Mouse (Mus musculus): ENCODE data around the gene 5730480H06Rik. TPM values are rescaled to one million over a fixed set of nuclear protein-coding genes. Genes with fewer than 3 reads are reported as not detected.
A peak's percentile ranks its signal among the peaks of the same experiment; 100 is the strongest.

Gene 5730480H06Rik
- polyA plus RNA-seq, 1 experiment from 2014 or later, result 16.1 TPM

DNA sequence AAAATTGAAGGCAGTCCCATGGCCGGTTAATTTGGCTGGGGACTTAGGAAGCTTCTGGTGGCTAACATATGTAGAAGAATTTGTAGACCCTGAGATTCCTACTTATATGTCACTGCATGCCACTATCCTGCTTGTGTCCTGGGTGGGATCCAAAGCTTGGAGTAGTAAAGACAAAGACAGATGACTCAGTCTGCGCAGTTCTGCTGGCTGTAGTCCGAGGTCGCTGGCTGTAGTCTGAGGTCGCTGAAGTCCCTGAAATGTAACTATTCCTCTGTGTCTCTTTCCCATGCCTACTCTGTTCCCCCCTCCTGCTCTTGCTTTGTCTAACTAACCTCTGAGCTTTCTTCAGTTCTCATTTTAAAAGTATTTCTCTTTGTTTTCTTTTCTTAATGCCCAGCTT, 82.6 kb downstream of the 5730480H06Rik start:
- Histone ChIP-seq H3K27ac (ENCODE audit: low read length) (no peak overlapping the region), H3K4me2 (ENCODE audit: low read length) (no peak overlapping the region), H3K27me3 (ENCODE audit: control insufficient read depth, insufficient read depth, low read depth, low read length) (no peaks in the 10 kb centered on the region), H3K4me3 (ENCODE audit: low read depth, low read length) (no peak overlapping the region), H3K9ac (ENCODE audit: low read depth, low read length) (no peak overlapping the region), H3K4me1 (ENCODE audit: control insufficient read depth, insufficient read depth, low read length) (no peaks in the 10 kb centered on the region), H3K9me3 (replicated peaks; ENCODE audit: control insufficient read depth, low read length, poor library complexity, severe bottlenecking) (no peaks in the 10 kb centered on the region), H3K36me3 (ENCODE audit: control insufficient read depth, insufficient read depth, low read length) (no peaks in the 10 kb centered on the region)
- 67% methylated on average over 5 of the region's 5 CpGs for WGBS
- no peak for ATAC-seq

- H3K4me2 ChIP-seq (ENCODE audit: low read length), result no peak overlapping the region
- H3K36me3 ChIP-seq (ENCODE audit: control insufficient read depth, insufficient read depth, low read length), result no peaks in the 10 kb centered on the region
- no peaks in the 10 kb centered on the region for H3K9me3 ChIP-seq (replicated peaks; ENCODE audit: control insufficient read depth, low read length, poor library complexity, severe bottlenecking)
- 87% methylated on average over 4 of the region's 4 CpGs for WGBS
- H3K27ac ChIP-seq (ENCODE audit: low read length), result no peak overlapping the region
- no peaks in the 10 kb centered on the region for H3K4me1 ChIP-seq (ENCODE audit: control insufficient read depth, insufficient read depth, low read length)
- H3K27me3 ChIP-seq (ENCODE audit: control insufficient read depth, insufficient read depth, low read depth, low read length), result no peaks in the 10 kb centered on the region
- no peak overlapping the region for H3K9ac ChIP-seq (ENCODE audit: low read depth, low read length)
- ATAC-seq, result no peak
- H3K4me3 ChIP-seq (ENCODE audit: low read depth, low read length), result no peak overlapping the region
Observed at GRCm38 (mm10) chr5:48411462-48411861, 83.7 kb downstream of the 5730480H06Rik start.

DNA sequence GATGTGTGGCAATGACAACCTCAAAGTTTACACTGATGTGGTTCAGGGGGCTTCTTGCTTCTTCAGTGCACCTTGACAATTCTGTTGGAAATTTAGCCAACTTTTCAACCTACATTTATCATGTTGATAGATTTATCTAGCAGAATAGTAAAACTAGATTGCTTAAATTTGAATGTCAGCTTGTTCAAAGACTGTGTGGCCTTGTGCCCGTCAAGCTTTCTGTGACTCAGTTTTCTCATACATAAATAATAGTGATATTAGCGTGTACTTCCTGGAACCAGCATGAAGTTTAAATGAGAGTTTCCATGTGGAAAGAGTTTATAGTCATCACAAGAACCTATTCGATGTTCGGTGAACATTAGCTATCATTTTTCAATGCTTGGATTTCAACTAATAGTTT, 84.5 kb downstream of the 5730480H06Rik start:
- Histone ChIP-seq H3K36me3 (ENCODE audit: control insufficient read depth, insufficient read depth, low read length) (no peaks in the 10 kb centered on the region), H3K27me3 (ENCODE audit: control insufficient read depth, insufficient read depth, low read depth, low read length) (no peaks in the 10 kb centered on the region), H3K4me3 (ENCODE audit: low read depth, low read length) (no peak overlapping the region), H3K27ac (ENCODE audit: low read length) (no peak overlapping the region), H3K4me2 (ENCODE audit: low read length) (no peak overlapping the region), H3K9ac (ENCODE audit: low read depth, low read length) (no peak overlapping the region), H3K4me1 (ENCODE audit: control insufficient read depth, insufficient read depth, low read length) (no peaks in the 10 kb centered on the region), H3K9me3 (replicated peaks; ENCODE audit: control insufficient read depth, low read length, poor library complexity, severe bottlenecking) (no peaks in the 10 kb centered on the region)
- no peak for ATAC-seq
- 96% methylated on average over 4 of the region's 4 CpGs for WGBS

GRCm38 (mm10) chr5:48419741-48420140, 92.0 kb downstream of the 5730480H06Rik start:
- Histone ChIP-seq H3K9ac (ENCODE audit: low read depth, low read length) (no peak overlapping the region), H3K9me3 (replicated peaks; ENCODE audit: control insufficient read depth, low read length, poor library complexity, severe bottlenecking) (no peaks in the 10 kb centered on the region), H3K4me2 (ENCODE audit: low read length) (no peak overlapping the region), H3K4me3 (ENCODE audit: low read depth, low read length) (no peak overlapping the region), H3K4me1 (ENCODE audit: control insufficient read depth, insufficient read depth, low read length) (no peaks in the 10 kb centered on the region), H3K27ac (ENCODE audit: low read length) (no peak overlapping the region), H3K36me3 (ENCODE audit: control insufficient read depth, insufficient read depth, low read length) (no peaks in the 10 kb centered on the region), H3K27me3 (ENCODE audit: control insufficient read depth, insufficient read depth, low read depth, low read length) (no peaks in the 10 kb centered on the region)
- ATAC-seq, result no peak
- 90% methylated on average over 2 of the region's 2 CpGs for WGBS

GRCm38 (mm10) chr5:48421957-48422356, 94.2 kb downstream of the 5730480H06Rik start:
- no peaks in the 10 kb centered on the region for H3K36me3 ChIP-seq (ENCODE audit: control insufficient read depth, insufficient read depth, low read length)
- H3K27me3 ChIP-seq (ENCODE audit: control insufficient read depth, insufficient read depth, low read depth, low read length), result no peaks in the 10 kb centered on the region
- no peak overlapping the region for H3K27ac ChIP-seq (ENCODE audit: low read length)
- 76% methylated on average over 1 of the region's 1 CpGs for WGBS
- no peak overlapping the region for H3K4me2 ChIP-seq (ENCODE audit: low read length)
- no peaks in the 10 kb centered on the region for H3K9me3 ChIP-seq (replicated peaks; ENCODE audit: control insufficient read depth, low read length, poor library complexity, severe bottlenecking)
- H3K4me1 ChIP-seq (ENCODE audit: control insufficient read depth, insufficient read depth, low read length), result no peaks in the 10 kb centered on the region
- ATAC-seq, result no peak
- no peak overlapping the region for H3K4me3 ChIP-seq (ENCODE audit: low read depth, low read length)
- H3K9ac ChIP-seq (ENCODE audit: low read depth, low read length), result no peak overlapping the region

- no peaks in the 10 kb centered on the region for H3K9me3 ChIP-seq (replicated peaks; ENCODE audit: control insufficient read depth, low read length, poor library complexity, severe bottlenecking)
- H3K36me3 ChIP-seq (ENCODE audit: control insufficient read depth, insufficient read depth, low read length), result no peaks in the 10 kb centered on the region
- H3K27me3 ChIP-seq (ENCODE audit: control insufficient read depth, insufficient read depth, low read depth, low read length), result no peaks in the 10 kb centered on the region
- ATAC-seq, result peak; percentile 48
- H3K4me2 ChIP-seq (ENCODE audit: low read length), result no peak overlapping the region
- H3K9ac ChIP-seq (ENCODE audit: low read depth, low read length), result no peak overlapping the region
- no peaks in the 10 kb centered on the region for H3K4me1 ChIP-seq (ENCODE audit: control insufficient read depth, insufficient read depth, low read length)
- H3K27ac ChIP-seq (ENCODE audit: low read length), result no peak overlapping the region
- no peak overlapping the region for H3K4me3 ChIP-seq (ENCODE audit: low read depth, low read length)
Observed at GRCm38 (mm10) chr5:48430459-48430858, 102.7 kb downstream of the 5730480H06Rik start.

DNA sequence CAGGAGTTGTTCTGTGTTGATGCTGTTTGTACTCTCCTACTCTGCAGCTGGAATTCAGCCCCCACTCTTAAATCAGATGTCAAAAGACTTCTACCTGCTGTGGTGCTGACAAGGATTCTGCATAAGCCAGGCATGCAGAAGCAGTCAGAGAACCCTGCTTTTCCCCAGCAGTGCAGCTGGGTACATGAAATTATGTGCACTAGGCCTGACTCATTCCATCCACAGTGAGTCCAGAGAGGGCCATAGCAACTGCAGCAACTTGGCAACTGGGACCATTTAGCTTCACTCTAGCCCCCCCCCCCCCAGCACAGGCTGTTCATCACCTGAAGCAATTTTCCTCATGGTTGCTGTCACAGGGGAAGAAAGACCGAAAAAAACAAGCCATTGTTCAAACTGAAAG, 121.1 kb downstream of the 5730480H06Rik start:
- H3K9me3 ChIP-seq (replicated peaks; ENCODE audit: control insufficient read depth, low read length, poor library complexity, severe bottlenecking), result no peaks in the 10 kb centered on the region
- no peak overlapping the region for H3K4me3 ChIP-seq (ENCODE audit: low read depth, low read length)
- 79% methylated on average over 1 of the region's 1 CpGs for WGBS
- no peaks in the 10 kb centered on the region for H3K36me3 ChIP-seq (ENCODE audit: control insufficient read depth, insufficient read depth, low read length)
- no peak for ATAC-seq
- no peaks in the 10 kb centered on the region for H3K27me3 ChIP-seq (ENCODE audit: control insufficient read depth, insufficient read depth, low read depth, low read length)
- no peak overlapping the region for H3K4me2 ChIP-seq (ENCODE audit: low read length)
- H3K27ac ChIP-seq (ENCODE audit: low read length), result no peak overlapping the region
- no peak overlapping the region for H3K9ac ChIP-seq (ENCODE audit: low read depth, low read length)
- H3K4me1 ChIP-seq (ENCODE audit: control insufficient read depth, insufficient read depth, low read length), result no peaks in the 10 kb centered on the region

- no peak overlapping the region for H3K9ac ChIP-seq (ENCODE audit: low read depth, low read length)
- no peak overlapping the region for H3K27ac ChIP-seq (ENCODE audit: low read length)
- no peaks in the 10 kb centered on the region for H3K27me3 ChIP-seq (ENCODE audit: control insufficient read depth, insufficient read depth, low read depth, low read length)
- H3K4me1 ChIP-seq (ENCODE audit: control insufficient read depth, insufficient read depth, low read length), result no peaks in the 10 kb centered on the region
- no peak for ATAC-seq
- no peak overlapping the region for H3K4me2 ChIP-seq (ENCODE audit: low read length)
- H3K4me3 ChIP-seq (ENCODE audit: low read depth, low read length), result no peak overlapping the region
- H3K9me3 ChIP-seq (replicated peaks; ENCODE audit: control insufficient read depth, low read length, poor library complexity, severe bottlenecking), result no peaks in the 10 kb centered on the region
- H3K36me3 ChIP-seq (ENCODE audit: control insufficient read depth, insufficient read depth, low read length), result no peaks in the 10 kb centered on the region
- WGBS, result 71% methylated on average over 2 of the region's 2 CpGs
Observed at GRCm38 (mm10) chr5:48460221-48460620, 132.5 kb downstream of the 5730480H06Rik start.
